ENCODE assay signal across 23 mouse cellular contexts in the genomic region with DNA sequence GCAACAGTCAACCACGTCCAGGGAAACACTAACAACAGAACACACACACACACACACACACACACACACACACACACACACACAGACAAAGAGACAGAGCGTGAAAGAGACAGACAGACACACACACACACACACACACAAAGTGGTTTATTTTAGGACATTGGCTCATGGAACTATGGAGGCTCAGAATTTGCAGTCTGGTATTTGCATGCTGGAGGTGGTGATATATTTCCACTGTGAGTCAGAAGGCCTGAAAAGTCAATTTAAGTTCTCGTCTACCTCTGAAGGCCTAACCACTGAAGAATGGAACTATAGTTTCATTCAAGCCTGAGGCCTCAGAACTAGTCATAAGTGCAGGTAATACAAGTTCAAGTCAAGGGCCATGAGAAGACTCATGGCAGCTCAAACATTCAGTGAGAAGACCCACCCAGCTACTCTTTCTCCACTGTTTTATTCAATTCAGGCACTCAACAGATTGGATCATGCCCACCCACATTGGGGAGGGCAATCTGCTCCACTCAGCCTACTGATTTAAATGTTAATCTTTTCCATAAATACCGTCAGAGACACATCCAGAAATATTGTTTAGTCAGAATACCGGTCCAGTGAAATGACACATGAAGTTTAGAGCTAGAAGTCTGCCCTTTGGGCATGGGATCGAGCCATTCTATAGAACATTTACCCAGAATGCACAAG.
DNase-seq lines count a peak whose midpoint lies in the region; TF ChIP-seq lines count a peak whose summit lies in the region.
"Had no signal": no experiment of that assay in that cellular context is flagged by ENCODE, and none has a peak within 500 bp of the region (broad histone marks: within the 10 kb centered on the region; RNA-seq: fewer than 3 reads in every experiment).

No protein-coding gene starts in this region.

- no peaks in the 10 kb centered on the region for H3K9me3 ChIP-seq in hindbrain, embryonic 10.5 days
- H3K9me3 ChIP-seq: embryonic facial prominence, embryonic 15.5 days; heart, embryonic 13.5 days; hindbrain, embryonic 13.5 days; midbrain, embryonic 10.5 days; neural tube, embryonic 15.5 days had no signal

- H3K36me3 ChIP-seq in hindbrain, embryonic 10.5 days = no peaks in the 10 kb centered on the region
- H3K36me3 ChIP-seq: embryonic facial prominence, embryonic 15.5 days; heart, embryonic 13.5 days; hindbrain, embryonic 13.5 days; midbrain, embryonic 10.5 days; neural tube, embryonic 15.5 days had no signal

- intact Hi-C loops in left cerebral cortex, postnatal 14 days (cut with DNase I) = no loop called here
- intact Hi-C loops in left cerebral cortex, postnatal 4 days (cut with DNase I) = no loop called here

- TF ChIP-seq POLR2A in cortical plate, adult 2 months (IDR thresholded peaks at IDR 0.05; ENCODE audit: extremely low read depth, insufficient read depth, low read length) = no peak

- DNase-seq in left cerebral cortex, postnatal 14 days (ENCODE audit: low spot score in 2 of 2) = peak; percentile 8 to 20
- DNase-seq in left cerebral cortex, postnatal 4 days = no peak
- peak; percentile 47 to 54 for DNase-seq in layer of hippocampus, adult 2 months (ENCODE audit: low spot score in 2 of 2)
- peak; percentile 31 for DNase-seq in right cerebral cortex, postnatal 25 days
- no peak for DNase-seq in spleen, adult 18-20 months
- no peak for DNase-seq in hindbrain, embryonic 10.5 days (ENCODE audit: low spot score)
- DNase-seq: adrenal gland, adult 2 months; B cell, adult 2 months; cerebellum, adult 2 months; cerebellum, postnatal 25 days; gastrocnemius, postnatal 36 days; heart, adult 2 months; heart, postnatal 14 days; kidney, adult 11 months; thymus, adult 18-20 months; thymus, postnatal 36 days had no signal

- no peaks in the 10 kb centered on the region for H3K27me3 ChIP-seq in hindbrain, embryonic 10.5 days (ENCODE audit: insufficient read depth, poor library complexity, severe bottlenecking)
- H3K27me3 ChIP-seq: embryonic facial prominence, embryonic 15.5 days; heart, embryonic 13.5 days; hindbrain, embryonic 13.5 days; neural tube, embryonic 15.5 days had no signal

- 90% methylated on average over 6 of the region's 6 CpGs for WGBS in hindbrain, embryonic 10.5 days

- TF ChIP-seq CTCF in cortical plate, adult 2 months (IDR thresholded peaks at IDR 0.05; ENCODE audit: extremely low read depth, insufficient read depth, low read length) = no peak
- TF ChIP-seq CTCF in layer of hippocampus, adult 2 months (conservative IDR thresholded peaks at IDR 0.05) = no peak

- 0 out of 2 replicates have a peak overlapping the region, but pooled peaks have one; percentile 56 for H3K27ac ChIP-seq in cortical plate, adult 2 months (ENCODE audit: insufficient read depth, low read length)
- no peak overlapping the region for H3K27ac ChIP-seq in layer of hippocampus, adult 2 months
- no peak overlapping the region for H3K27ac ChIP-seq in hindbrain, embryonic 10.5 days
- H3K27ac ChIP-seq: embryonic facial prominence, embryonic 15.5 days; heart, adult 2 months; heart, embryonic 13.5 days; hindbrain, embryonic 13.5 days; macrophage; midbrain, embryonic 10.5 days; neural tube, embryonic 15.5 days had no signal

- no peak overlapping the region for H3K4me3 ChIP-seq in cortical plate, adult 2 months (ENCODE audit: insufficient read depth, low read length)
- H3K4me3 ChIP-seq in layer of hippocampus, adult 2 months = no peak overlapping the region
- H3K4me3 ChIP-seq in hindbrain, embryonic 10.5 days = no peak overlapping the region
- H3K4me3 ChIP-seq: embryonic facial prominence, embryonic 15.5 days; heart, adult 2 months; heart, embryonic 13.5 days; hindbrain, embryonic 13.5 days; midbrain, embryonic 10.5 days; neural tube, embryonic 15.5 days had no signal

- no peaks in the 10 kb centered on the region for H3K4me1 ChIP-seq in cortical plate, adult 2 months (ENCODE audit: control insufficient read depth, insufficient read depth, low read length)
- H3K4me1 ChIP-seq in hindbrain, embryonic 10.5 days (replicated peaks) = no peaks in the 10 kb centered on the region
- H3K4me1 ChIP-seq: embryonic facial prominence, embryonic 15.5 days; heart, embryonic 13.5 days; hindbrain, embryonic 13.5 days; midbrain, embryonic 10.5 days; neural tube, embryonic 15.5 days had no signal

Comparison
In these comparisons a context has a peak if more than half of its experiments do, and no peak if none do; other contexts are left out.
1. DNase-seq: peak in left cerebral cortex, postnatal 14 days (2 of 2), layer of hippocampus, adult 2 months (2 of 2) and right cerebral cortex, postnatal 25 days (single experiment); none in left cerebral cortex, postnatal 4 days (single experiment), spleen, adult 18-20 months (0 of 2) and hindbrain, embryonic 10.5 days (single experiment).